Mouse (Mus musculus) stomach, embryonic 15.5 days (tissue): Measurements from ENCODE around the gene Cabcoco1. TPM values are rescaled to one million over a fixed set of nuclear protein-coding genes. Genes with fewer than 3 reads are reported as not detected.

Experiments
- ATAC-seq: fragments of 200-750 bp; cut with Nextera tagmentation; 2 replicates; pipeline ENCODE4 v1.8.0; 2017; ENCODE audit warnings: low read depth, moderate number of reproducible peaks, moderate TSS enrichment; ENCODE audit not compliant: insufficient read depth, low FRiP score
- H3K27ac ChIP-seq: fragments of 300-500 bp; sonication (generic); 2 replicates; pipeline ENCODE4 v1.5.1; 2015; ENCODE audit warnings: mild to moderate bottlenecking, inconsistent platforms
- H3K27me3 ChIP-seq: fragments of 300-500 bp; sonication (generic); replicated peaks from 2 replicates; pipeline ENCODE4 v1.6.1; 2015; ENCODE audit warnings: inconsistent platforms
- H3K36me3 ChIP-seq: fragments of 300-500 bp; sonication (generic); 2 replicates; pipeline ENCODE4 v1.6.1; 2015; ENCODE audit warnings: inconsistent platforms
- H3K4me1 ChIP-seq: fragments of 300-500 bp; sonication (generic); 2 replicates; pipeline ENCODE4 v1.6.1; 2015; ENCODE audit warnings: inconsistent platforms
- H3K4me2 ChIP-seq: fragments of 300-500 bp; sonication (generic); 2 replicates; pipeline ENCODE4 v1.6.1; 2015; ENCODE audit warnings: mild to moderate bottlenecking, inconsistent platforms
- H3K4me3 ChIP-seq: fragments of 300-500 bp; sonication (generic); replicated peaks from 2 replicates; pipeline ENCODE4 v1.5.1; 2015; ENCODE audit warnings: inconsistent platforms
- H3K9ac ChIP-seq: fragments of 300-500 bp; sonication (generic); 2 replicates; pipeline ENCODE4 v1.6.1; 2015; ENCODE audit warnings: inconsistent platforms
- H3K9me3 ChIP-seq: fragments of 300-500 bp; sonication (generic); 2 replicates; pipeline ENCODE4 v1.6.1; 2016; ENCODE audit warnings: inconsistent platforms
- WGBS: fragments of 180-500 bp; shearing (Covaris S2); methylation state at CpG from one replicate; pipeline ENCODE4 v1.1.7; 2015; 5-methylcytosine and 5-hydroxymethylcytosine counted together
- polyA plus RNA-seq: library from polyadenylated mRNA; unstranded; fragments of >200 nt; fragmentation: Nextera tagmentation; extraction: Ambion mirVana; gene quantifications from 2 replicates; pipeline ENCODE4 v1.2.1, GENCODE M21; 2015

Gene Cabcoco1
- polyA plus RNA-seq, 1 experiment from 2014 or later = 3.1 TPM

- Histone ChIP-seq H3K9me3 (no peaks in the 10 kb centered on the region), H3K9ac (no peak overlapping the region), H3K27me3 (no peaks in the 10 kb centered on the region), H3K4me2 (peak overlapping the region; percentile 4; the same call in 1 of the 2 replicates), H3K27ac (peak overlapping the region; percentile 88), H3K4me1 (peaks cover 17% of the 10 kb centered on the region; the same call in 1 of the 2 replicates), H3K36me3 (no peaks in the 10 kb centered on the region), H3K4me3 (no peak overlapping the region)
- WGBS = 15% methylated on average over 15 of the region's 15 CpGs
- no peak for ATAC-seq
Observed at GRCm38 (mm10) chr10:68445876-68446796, 95.6 kb downstream of the Cabcoco1 start.

- Histone ChIP-seq H3K9me3 (no peaks in the 10 kb centered on the region), H3K27ac (peak overlapping the region; percentile 88; the same call in 1 of the 2 replicates), H3K4me1 (peaks cover 17% of the 10 kb centered on the region; the same call in 1 of the 2 replicates), H3K9ac (no peak overlapping the region), H3K27me3 (no peaks in the 10 kb centered on the region), H3K4me3 (no peak overlapping the region), H3K36me3 (no peaks in the 10 kb centered on the region), H3K4me2 (peak overlapping the region; percentile 4; the same call in 1 of the 2 replicates)
- no peak for ATAC-seq
- WGBS = 49% methylated on average over 8 of the region's 8 CpGs
Observed at GRCm38 (mm10) chr10:68445244-68445811, 96.4 kb downstream of the Cabcoco1 start.

- Histone ChIP-seq H3K36me3 (no peaks in the 10 kb centered on the region), H3K4me2 (no peak overlapping the region), H3K4me3 (no peak overlapping the region), H3K9me3 (no peaks in the 10 kb centered on the region), H3K9ac (no peak overlapping the region), H3K4me1 (peaks cover 17% of the 10 kb centered on the region; the same call in 1 of the 2 replicates), H3K27me3 (no peaks in the 10 kb centered on the region), H3K27ac (no peak overlapping the region)
- ATAC-seq = no peak
- WGBS = 83% methylated on average over 14 of the region's 14 CpGs
Observed at GRCm38 (mm10) chr10:68444361-68445114, 97.2 kb downstream of the Cabcoco1 start.

GRCm38 (mm10) chr10:68443132-68443531 lies 98.6 kb downstream of the Cabcoco1 start:
- WGBS = 7% methylated on average over 7 of the region's 7 CpGs
- Histone ChIP-seq H3K4me1 (peaks cover 17% of the 10 kb centered on the region; the same call in 1 of the 2 replicates), H3K9me3 (no peaks in the 10 kb centered on the region), H3K4me2 (no peak overlapping the region), H3K9ac (no peak overlapping the region), H3K27ac (no peak overlapping the region), H3K36me3 (no peaks in the 10 kb centered on the region), H3K4me3 (no peak overlapping the region), H3K27me3 (no peaks in the 10 kb centered on the region)
- ATAC-seq = no peak

GRCm38 (mm10) chr10:68442713-68443112 lies 99.0 kb downstream of the Cabcoco1 start:
- no peak overlapping the region for H3K9ac ChIP-seq
- H3K27me3 ChIP-seq = no peaks in the 10 kb centered on the region
- no peaks in the 10 kb centered on the region for H3K9me3 ChIP-seq
- H3K4me2 ChIP-seq = no peak overlapping the region; the same call in 1 of the 2 replicates
- 35% methylated on average over 3 of the region's 3 CpGs for WGBS
- peaks cover 17% of the 10 kb centered on the region; the same call in 1 of the 2 replicates for H3K4me1 ChIP-seq
- H3K27ac ChIP-seq = no peak overlapping the region
- no peak for ATAC-seq
- no peak overlapping the region for H3K4me3 ChIP-seq
- no peaks in the 10 kb centered on the region for H3K36me3 ChIP-seq

- Histone ChIP-seq H3K27me3 (no peaks in the 10 kb centered on the region), H3K27ac (no peak overlapping the region), H3K4me1 (peaks cover 17% of the 10 kb centered on the region; the same call in 1 of the 2 replicates), H3K36me3 (no peaks in the 10 kb centered on the region), H3K4me2 (no peak overlapping the region), H3K9ac (no peak overlapping the region), H3K9me3 (no peaks in the 10 kb centered on the region), H3K4me3 (no peak overlapping the region)
- no peak for ATAC-seq
- whole genome bisulfite sequencing = 66% methylated on average over 10 of the region's 10 CpGs
Observed at GRCm38 (mm10) chr10:68441931-68442662, 99.6 kb downstream of the Cabcoco1 start.

GRCm38 (mm10) chr10:68440515-68440914 lies 101.2 kb downstream of the Cabcoco1 start:
- Histone ChIP-seq H3K36me3 (no peaks in the 10 kb centered on the region), H3K9ac (no peak overlapping the region), H3K4me1 (peaks cover 8% of the 10 kb centered on the region; the same call in 1 of the 2 replicates), H3K4me2 (no peak overlapping the region), H3K27me3 (no peaks in the 10 kb centered on the region), H3K27ac (no peak overlapping the region), H3K9me3 (no peaks in the 10 kb centered on the region), H3K4me3 (no peak overlapping the region)
- WGBS = 45% methylated on average over 8 of the region's 8 CpGs
- ATAC-seq = no peak

- H3K36me3 ChIP-seq = no peaks in the 10 kb centered on the region
- no peak overlapping the region for H3K4me3 ChIP-seq
- WGBS = 79% methylated on average over 7 of the region's 7 CpGs
- no peak overlapping the region for H3K4me2 ChIP-seq
- H3K27ac ChIP-seq = no peak overlapping the region
- no peaks in the 10 kb centered on the region for H3K27me3 ChIP-seq
- no peaks in the 10 kb centered on the region for H3K9me3 ChIP-seq
- H3K4me1 ChIP-seq = no peaks in the 10 kb centered on the region
- H3K9ac ChIP-seq = no peak overlapping the region
- ATAC-seq = no peak
Observed at GRCm38 (mm10) chr10:68435754-68436153, 105.9 kb downstream of the Cabcoco1 start.

- ATAC-seq = no peak
- WGBS = 62% methylated on average over 13 of the region's 13 CpGs
- H3K4me1 ChIP-seq = no peaks in the 10 kb centered on the region
- H3K27me3 ChIP-seq = no peaks in the 10 kb centered on the region
- no peak overlapping the region for H3K4me3 ChIP-seq
- no peaks in the 10 kb centered on the region for H3K9me3 ChIP-seq
- H3K4me2 ChIP-seq = no peak overlapping the region
- H3K27ac ChIP-seq = no peak overlapping the region
- H3K9ac ChIP-seq = no peak overlapping the region
- H3K36me3 ChIP-seq = no peaks in the 10 kb centered on the region
Observed at GRCm38 (mm10) chr10:68435001-68435560, 106.6 kb downstream of the Cabcoco1 start.

- H3K27me3 ChIP-seq = no peaks in the 10 kb centered on the region
- H3K4me1 ChIP-seq = no peaks in the 10 kb centered on the region
- H3K4me3 ChIP-seq = no peak overlapping the region
- WGBS = 78% methylated on average over 9 of the region's 9 CpGs
- H3K4me2 ChIP-seq = no peak overlapping the region
- no peak overlapping the region for H3K9ac ChIP-seq
- no peak for ATAC-seq
- no peak overlapping the region for H3K27ac ChIP-seq
- no peaks in the 10 kb centered on the region for H3K9me3 ChIP-seq
- no peaks in the 10 kb centered on the region for H3K36me3 ChIP-seq
Observed at GRCm38 (mm10) chr10:68434045-68434639, 107.6 kb downstream of the Cabcoco1 start.

GRCm38 (mm10) chr10:68431346-68431745 lies 110.3 kb downstream of the Cabcoco1 start:
- no peak for ATAC-seq
- Histone ChIP-seq H3K4me2 (no peak overlapping the region), H3K27ac (no peak overlapping the region), H3K4me3 (no peak overlapping the region), H3K27me3 (no peaks in the 10 kb centered on the region), H3K9ac (no peak overlapping the region), H3K36me3 (no peaks in the 10 kb centered on the region), H3K4me1 (no peaks in the 10 kb centered on the region), H3K9me3 (no peaks in the 10 kb centered on the region)
- 82% methylated on average over 6 of the region's 6 CpGs for WGBS
